Mouse (Mus musculus): ENCODE data around the gene Egfl7.
A peak's percentile ranks its signal among the peaks of the same experiment; 100 is the strongest.

The Egfl7 gene

DNA sequence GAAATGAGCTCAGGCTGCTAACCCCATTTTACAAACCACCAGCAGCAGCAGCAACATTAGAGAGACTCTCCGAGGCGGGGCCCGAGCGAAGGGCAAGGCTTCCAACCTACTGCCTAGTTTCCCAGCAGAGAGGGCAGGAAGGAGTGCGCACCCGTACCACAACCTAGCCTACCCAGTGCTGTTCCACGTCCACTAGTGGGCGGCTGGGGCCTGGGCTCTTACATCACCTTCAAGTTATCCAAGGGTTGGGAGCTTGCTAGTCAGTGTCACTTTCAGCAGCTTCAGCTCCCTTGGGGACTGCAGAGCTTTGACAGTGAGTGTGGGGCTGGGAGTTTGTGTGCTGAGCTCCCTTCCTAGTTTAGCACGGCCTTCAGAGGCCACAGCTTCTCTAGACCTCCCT, 8.4 kb upstream of the Egfl7 start:
- no peak for DNase-seq

DNA sequence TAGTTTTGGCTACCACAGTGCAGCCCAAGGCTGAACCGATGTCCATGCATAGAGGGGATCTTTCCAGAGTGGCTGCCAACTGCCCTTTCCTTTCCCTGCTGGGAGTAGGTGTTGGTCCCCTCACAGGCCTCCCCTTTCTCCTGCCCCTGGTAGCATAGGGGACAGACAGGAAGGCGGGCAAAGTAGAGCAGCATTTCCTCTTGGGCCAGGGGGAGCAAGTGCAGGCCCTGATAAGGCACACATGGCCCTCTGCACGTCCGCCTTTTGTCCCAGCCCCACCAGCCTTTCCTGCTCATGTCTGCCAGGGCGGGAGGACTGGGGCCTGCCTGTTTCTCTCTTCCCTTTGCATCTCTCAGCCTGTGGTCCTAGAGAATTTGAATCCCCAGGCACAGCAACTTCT, 8.0 kb upstream of the Egfl7 start:
- DNase-seq, result no peak

DNA sequence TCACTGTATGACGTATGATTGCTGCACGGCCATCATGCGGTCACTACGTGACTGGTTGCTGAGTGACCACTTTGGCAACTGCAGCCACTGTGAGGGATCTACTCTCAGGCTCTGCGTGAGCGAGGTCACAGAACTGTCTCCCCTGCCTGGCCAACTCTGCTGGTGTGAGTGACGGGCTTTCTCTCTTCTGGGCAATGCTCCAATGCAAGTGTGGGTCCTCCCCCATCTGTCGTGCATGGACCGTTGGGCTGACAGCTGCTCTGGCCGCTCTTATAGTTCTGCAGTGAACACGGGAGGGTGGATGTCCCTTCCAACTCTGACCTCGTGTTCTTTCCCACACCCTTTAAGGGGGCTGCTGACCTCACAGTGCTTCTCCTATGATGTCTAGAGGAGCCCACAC, 6.4 kb upstream of the Egfl7 start:
- DNase-seq, result no peak

DNA sequence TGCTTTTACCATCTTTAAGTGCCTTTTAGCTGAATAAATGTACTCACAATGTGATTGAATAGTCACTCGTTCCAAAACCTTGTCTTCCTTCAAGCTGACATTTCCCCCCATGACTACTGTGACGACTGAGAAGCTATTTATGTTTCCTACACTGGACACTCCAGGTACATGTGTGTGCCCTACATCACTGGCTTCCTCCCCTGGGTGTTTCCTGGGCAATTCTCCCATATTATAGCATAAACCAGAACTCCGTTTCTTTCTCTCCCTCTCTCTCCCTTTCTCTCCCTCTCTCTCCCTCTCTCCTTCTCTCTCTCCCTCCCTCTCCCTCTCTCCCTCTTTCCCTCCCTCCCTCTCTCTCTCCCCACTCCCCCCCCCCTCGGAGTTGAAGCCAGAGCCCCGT, 6.0 kb upstream of the Egfl7 start:
- no peak for DNase-seq

DNA sequence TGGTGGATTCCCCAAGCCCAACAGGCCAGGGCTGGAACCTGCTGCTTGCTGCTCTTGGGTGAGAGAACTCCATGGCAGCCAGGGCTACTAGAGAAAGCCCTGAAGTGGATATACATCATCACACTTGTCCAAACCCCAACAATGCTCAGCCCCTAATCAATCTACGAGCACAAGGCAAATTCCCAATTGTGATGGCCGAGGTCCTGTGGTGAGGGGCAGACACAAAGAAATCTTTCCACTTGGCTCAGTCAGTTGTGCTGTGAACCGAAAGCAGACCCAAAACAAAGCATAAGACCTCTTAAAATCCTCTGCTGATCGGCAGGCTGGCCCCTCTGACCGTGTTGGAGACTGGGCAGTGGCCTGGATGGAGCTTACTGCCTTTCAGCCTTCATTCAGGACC, 5.0 kb upstream of the Egfl7 start:
- DNase-seq, result no peak

DNA sequence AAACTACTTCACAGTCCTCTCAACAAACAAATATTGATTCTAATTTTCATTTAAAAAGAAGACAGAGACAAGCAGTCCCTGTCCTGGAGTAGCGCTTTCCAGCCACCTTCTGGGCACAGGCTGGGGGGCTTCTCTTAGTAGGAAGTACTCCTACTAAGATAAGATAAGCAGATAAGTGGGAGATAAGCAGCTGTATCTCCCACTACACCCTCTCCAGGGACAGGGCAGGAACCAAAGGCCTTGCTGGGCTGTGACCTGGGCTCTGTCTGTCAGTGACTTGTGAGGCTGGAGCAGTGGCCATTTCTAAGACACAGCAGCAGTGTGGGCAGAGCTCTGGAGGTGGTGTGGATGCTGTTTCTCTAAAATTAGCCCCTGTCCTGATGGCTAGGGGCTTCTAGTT, 4.4 kb upstream of the Egfl7 start:
- DNase-seq, result no peak

DNA sequence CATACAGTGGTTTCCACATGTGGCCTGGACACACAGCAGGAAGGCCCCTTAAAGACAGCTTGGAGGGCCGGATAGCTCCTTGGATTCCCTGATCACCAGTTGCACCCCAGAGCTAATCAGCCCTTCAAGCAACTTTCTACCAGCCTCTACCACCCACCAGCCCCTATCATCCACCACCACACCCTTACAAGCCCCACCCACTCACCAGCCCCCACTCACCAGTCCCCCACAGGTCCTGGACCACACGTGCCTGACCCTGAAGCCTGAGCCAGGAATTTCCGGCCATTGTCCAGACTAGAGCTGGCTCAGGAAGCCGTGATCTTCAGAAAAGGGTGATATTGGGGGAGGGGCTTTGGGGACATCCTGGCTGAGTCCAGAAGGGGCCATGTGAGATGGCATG, 3.9 kb upstream of the Egfl7 start:
- no peak for DNase-seq

DNA sequence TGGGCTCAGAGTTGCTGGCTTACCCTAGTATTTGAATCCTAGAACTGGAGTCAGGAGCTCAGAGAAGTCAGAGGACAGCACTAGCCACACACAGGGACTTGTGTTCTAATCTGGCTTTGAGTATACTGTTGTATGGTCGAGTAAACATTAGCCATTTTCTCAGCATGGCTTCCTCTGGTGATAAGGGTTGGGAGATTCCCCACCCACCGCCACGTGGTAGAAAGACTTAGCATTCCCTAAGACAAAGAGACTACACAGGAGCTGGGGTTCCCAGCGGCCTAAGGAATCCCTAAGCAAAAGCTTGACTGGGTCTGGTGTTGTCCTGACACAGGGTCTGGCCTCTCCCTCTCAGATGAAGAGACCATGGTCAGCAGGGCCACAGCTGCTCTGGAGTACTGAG, 3.4 kb upstream of the Egfl7 start:
- no peak for DNase-seq

DNA sequence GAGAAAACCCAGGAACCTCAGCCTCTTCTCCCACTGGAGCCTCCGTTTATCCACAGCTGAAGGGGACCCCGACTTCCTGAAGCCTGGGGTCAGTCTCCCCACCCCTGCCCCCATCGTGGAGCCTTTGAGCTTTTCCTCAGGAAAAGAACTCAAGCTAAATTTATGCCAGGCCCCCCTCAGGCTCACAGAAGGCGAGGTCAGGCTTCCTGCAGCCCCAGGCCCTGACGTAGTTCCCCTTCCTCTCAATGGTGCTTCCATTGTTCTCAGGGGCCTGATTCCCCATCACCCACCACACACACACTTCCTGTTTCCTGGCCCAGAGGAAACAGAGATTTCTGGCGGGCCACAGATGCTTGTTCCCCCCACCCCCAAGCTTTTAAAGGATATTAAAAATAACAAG, 1.4 kb upstream of the Egfl7 start:
- DNase-seq, result no peak

DNA sequence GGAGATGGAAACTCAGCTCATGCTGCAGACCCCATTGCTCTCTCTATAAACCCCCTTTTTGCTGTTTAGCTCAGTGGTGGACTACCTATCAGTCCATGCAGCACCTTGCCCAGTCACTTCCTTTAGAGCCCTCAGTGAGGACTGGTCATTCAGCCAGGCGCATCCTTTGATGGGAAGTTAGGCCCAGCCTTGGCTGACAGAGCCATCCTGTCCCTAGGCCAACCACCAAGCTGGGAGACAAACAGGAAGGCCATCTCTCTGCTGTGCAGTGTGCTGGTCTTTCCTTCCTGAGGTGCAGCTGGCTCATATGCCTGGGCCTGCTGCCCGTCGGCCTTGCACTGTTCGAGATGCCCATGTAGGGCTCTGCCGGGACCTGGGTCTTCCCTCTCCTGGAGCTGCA, 937 bp downstream of the Egfl7 start:
- DNase-seq, result no peak

DNA sequence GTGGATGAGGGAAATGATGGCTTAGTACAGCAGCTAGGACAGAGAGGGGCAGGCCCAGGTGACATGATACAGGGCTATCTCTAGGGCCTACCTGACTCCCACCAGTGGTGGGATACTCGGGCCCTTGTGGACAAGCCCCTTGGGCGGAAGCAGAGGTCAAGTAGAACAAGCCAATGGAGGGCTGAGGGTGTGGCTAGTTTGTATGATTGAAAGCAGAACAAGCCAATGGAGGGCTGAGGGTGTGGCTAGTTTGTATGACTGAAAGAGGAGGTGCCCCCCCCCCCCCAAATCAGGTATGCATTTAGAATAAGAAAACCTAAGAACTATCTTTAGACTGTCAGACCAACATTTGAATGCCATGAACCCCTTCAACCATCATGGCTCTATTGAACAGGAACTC, 2.4 kb downstream of the Egfl7 start:
- DNase-seq, result no peak

DNA sequence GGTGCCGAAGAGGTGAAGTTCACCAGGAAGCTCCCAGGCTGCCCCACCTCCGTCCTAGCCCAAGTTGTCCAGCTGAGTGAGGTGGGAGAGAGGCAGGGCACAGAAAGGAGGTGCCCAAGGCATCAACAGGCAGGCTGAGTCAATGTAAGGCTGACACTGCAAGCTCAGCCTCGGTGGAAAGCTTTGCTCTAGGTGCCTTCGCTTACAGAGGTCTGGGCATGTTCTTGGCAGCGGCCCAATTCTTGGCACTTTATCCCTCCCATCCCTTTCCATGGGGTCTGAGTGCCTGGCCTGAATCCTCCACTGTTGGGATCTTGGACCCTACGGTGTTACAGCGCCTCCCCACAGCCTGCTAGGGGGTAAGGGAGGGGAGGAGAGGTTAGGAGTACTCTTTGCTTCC, 2.9 kb downstream of the Egfl7 start:
- DNase-seq, result no peak

DNA sequence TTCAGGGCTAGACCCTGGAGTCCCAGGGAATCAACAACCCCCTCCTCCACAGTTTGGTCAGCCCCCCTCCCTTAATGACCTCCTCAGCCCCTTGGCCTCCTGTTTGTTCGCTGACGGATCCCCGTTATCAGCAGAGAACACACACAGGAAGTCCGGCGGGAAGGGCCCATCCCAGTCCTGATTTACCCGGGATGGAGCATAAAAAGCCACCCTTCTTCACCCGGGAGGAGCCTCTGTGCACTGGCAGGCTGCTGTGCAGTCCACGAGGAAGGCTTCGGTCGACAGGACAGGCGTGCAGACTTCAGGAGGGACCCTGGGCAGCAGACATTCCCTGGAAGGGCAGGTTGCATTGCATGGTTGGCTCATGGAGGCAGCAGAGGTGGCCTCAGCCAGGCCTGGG, 3.8 kb downstream of the Egfl7 start:
- DNase-seq, result no peak

DNA sequence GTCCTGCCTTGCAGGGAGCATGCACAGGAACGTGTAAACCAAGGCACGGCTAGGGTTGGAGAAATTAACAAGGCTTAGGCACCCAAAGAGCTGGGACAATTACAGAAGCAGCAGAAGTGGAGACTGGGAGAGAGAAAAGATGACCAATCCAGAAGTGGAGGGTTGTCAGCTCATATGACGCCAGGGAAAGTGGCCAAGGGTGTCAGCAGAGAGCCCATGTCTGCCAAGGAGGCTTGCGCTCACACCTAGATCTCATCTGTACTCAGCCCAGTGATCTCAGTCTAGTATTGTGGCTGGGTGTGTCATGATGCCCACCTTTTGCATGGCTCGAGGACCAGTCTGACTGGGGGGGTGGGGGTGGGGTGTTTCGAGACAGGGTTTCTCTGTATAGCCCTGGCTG, 5.9 kb downstream of the Egfl7 start:
- no peak for DNase-seq

DNA sequence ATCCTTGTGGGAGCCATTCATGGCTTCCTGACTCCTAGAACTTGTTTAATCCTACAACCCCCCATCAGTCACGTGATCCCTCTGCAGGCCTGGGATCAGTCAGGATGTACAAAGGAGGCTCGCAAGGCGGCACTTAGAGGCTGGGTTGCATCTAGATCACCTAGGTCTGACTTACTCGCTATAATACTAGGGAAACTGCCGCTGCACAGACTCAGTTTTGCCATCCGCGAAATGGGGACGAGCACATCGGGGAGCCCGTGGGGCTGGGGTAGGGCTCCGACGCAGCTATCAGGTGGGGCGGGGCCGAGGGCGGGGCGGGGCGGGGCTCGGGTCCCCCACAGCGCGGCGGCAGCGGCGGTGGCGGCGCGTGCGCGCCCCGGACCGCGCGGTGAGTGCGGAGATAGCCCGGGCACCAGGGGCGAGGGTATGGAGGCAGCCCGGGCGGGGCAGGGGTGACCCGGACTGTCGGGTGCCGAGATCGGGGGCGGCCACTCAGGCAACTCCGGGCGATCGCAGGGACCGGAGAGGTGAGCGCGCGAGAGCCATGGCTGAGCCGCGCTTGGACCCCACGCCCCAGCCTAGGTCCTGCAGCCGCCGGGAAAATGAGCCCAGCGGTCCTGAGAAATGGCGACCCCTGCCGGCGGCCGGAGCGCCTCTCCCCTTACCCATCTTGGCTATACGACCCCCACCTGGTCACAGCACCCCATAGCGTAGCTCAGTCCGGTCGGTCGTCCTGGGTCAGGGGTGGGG, 6.7 kb downstream of the Egfl7 start, which contains the start of gene Gm20532:
Gene Gm20532, plus strand, starts transcription at position 346 of the 750 bp plus-strand sequence.
- DNase-seq, result peak; percentile 53

DNA sequence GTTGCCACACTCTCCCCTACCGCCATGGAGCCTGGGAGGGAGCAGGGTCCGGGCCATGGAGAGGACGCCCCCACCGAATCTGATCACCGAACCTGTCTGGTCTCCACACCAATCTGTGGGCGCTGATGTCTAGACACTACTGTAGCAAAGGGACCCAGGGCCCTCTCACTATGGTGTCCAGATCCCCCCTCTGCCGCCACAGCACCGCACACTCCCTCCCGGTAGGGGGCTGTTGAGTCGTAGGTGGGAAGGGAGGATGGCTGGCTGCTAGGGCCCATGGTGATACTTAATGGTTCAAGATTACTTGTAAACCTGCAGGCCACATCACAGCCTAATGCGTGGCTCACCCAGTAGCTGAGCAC, 7.2 kb downstream of the Egfl7 start:
- DNase-seq, result no peak

DNA sequence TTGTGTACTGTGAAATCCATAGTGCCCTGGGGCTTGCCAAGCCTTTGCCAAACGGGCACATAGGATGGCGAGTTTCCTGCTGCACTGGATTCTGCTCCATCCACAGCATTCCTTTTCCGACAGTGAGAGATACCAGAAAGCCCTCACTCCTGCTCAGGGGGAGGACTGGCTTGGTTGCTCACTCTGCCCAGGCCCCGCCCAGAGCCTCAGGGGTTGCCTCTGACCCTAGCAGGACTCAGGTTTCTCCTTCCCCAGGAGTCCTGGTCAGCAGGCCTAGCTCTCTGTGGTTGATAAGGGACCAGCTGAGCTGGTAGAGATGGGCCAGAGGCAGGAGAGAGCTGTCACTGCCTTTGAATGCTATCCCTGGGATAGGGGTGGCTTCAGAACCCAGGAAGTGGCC, 8.8 kb downstream of the Egfl7 start:
- DNase-seq, result no peak

DNA sequence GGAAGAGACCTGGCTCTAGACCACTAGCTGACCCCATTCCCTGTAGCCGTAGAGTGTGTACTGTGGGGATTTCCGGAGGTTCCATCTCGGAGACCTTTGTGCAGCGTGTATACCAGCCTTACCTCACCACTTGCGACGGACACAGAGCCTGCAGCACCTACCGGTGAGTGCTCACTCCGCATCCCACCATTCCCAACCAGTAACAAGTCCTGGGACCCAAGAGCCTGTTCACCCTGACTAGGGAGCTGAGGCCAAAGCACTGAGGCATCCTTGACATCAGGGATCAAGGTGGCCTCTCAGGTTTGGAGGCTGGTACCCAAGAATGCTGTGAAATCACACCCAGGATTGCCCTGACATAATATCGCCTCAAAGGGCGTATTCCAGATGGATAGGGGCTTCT, 9.5 kb downstream of the Egfl7 start:
- no peak for DNase-seq

DNA sequence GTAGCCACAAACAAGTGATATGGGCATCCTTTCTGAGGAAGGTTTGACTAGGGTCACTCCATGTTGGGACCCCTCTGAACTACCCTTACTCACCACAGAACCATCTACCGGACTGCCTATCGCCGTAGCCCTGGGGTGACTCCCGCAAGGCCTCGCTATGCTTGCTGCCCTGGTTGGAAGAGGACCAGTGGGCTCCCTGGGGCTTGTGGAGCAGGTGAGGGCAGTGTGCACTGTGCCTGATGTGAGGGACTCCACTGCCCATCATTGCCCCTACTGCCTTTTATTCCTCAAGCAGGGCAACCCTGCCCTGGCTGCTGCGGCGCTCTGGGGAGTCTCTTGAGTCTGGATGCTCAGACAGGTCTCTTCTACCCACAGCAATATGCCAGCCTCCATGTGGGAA, 10.5 kb downstream of the Egfl7 start:
- DNase-seq, result no peak

DNA sequence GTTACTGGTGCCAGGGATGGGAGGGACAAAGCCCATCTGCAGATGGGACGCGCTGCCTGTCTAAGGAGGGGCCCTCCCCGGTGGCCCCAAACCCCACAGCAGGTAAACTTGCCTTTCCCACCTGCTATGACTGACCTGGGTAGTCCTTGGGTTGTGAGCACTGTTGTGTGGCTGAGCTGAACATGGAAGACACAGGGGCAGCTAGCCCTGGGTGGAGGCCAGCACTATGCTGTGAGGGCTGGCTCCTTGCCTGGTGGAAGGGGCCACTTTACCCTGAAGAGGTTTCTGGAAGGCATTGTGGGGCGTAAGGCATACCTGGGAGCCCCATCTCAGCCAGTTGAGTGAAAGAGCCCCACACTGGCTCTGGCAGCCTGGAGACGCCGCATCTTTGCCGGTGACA, 11.1 kb downstream of the Egfl7 start:
- no peak for DNase-seq

DNA sequence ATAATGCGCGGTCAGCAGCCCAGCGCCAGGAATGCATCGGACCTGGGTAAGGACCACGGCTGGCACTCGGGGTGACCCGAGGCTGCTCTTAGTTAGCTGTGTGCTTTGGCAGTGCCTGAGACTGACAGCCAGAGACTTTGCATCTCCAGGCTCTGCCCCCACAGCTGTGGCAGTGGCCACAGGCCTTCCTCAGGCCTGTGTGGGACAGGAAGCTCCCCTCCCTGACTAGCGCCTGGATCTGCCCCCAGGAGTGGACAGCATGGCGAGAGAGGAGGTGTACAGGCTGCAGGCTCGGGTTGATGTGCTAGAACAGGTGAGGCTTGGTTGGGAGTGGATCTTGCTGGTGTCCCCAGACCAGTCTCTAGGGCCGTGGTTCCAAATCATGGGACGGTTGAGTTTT, 11.6 kb downstream of the Egfl7 start:
- no peak for DNase-seq

DNA sequence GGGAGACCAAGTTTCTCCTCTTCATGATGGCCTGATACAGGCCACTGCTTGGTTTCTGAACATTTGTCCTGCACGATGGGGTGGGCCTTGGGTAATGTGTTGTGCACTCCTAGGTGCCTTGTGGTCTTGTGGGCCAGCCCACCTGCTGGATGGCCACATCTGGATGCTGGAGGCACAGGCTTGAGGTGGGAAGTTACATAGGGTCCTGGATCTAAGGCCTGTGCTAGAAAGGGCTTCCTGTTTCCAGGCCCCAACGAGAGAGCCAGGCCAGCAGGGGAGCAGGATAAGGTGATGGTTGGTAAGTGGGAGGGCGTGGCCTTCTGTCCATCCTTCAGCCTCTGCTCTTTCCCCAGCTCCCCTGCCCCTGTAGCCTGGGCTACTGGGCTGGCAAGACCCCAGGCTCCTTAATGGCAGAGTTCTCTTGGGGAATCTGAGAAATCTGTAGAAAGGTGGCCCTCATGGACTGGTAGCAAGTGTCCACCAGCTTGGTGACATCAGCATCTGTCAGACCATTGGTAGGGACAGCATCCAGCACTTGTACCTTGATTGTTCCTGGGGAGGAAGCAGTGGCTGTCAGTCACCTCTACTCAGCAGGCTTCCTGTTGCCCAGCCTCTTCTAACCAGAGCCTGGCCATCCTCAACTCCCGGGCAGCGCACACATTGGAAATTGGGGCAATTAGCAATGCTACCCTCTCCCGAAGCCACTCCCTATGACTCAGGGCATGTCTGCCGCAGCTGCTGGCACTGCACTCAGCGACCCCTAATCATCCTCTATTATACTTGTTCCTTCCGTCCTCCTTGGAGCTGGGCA, 13.6 kb downstream of the Egfl7 start:
- DNase-seq, result no peak

DNA sequence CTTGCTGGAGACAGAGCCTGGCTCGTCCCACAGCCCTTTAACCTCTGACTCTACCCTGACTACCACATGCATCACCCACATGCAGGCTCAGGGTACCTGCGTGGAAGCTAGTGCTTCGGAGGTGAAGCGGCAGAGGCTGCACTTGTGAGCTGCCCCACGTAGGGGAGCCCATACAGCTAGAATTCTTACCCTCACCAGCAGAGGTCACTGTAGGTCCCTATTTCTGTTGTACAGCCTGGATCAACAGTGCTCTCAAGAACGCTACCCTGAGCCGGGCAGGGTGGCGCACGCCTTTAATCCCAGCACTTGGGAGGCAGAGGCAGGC, 14.2 kb downstream of the Egfl7 start:
- DNase-seq, result no peak

DNA sequence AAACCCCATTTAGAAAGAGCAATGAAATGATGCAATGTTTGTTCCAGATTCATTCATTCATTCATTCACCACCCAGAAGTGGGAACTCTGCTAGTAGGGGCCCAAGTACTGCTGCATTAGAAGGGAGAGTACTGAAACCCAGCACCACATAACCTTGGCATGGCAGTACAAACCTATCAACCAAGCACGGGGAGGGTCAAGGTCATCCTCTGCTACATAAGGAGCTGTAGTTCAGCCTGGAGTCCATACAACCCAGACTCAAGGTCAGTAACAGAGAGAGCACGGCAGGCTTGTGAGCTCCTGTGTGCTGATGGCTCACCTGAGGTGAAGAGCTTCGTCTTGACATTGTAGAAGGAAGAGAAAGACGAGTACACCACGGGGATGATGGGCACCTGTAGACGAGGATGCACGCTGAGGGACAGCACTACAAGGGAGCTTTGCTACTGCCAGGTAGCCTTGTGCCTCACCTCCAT, 14.7 kb downstream of the Egfl7 start:
- no peak for DNase-seq
